Mouse (Mus musculus): ENCODE results near the gene Irf8.

The Irf8 gene

DNA sequence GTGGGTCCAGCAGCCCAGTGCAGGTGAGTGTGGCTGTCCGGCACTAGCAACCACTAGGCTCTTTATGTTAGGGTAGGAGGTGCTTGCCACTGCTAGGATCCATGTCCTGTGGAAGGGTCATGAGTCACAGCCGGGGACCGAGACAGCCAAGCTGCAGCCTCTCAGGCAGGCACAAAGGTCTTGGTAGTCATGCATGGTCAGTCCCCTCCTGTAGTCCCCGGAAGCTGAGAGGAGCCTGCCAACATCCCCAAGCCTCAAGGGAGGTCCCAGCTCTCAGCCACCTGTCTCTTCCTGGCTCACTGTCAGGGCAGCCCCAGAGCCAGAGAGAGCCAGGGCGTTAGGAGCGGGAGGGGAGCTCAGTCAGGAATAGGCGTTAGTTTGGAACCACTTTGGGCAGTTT, 11.1 kb downstream of the Irf8 start:
- DNase-seq (ENCODE audit: low read depth in 2 of 2, low spot score in 2 of 2): no peak

DNA sequence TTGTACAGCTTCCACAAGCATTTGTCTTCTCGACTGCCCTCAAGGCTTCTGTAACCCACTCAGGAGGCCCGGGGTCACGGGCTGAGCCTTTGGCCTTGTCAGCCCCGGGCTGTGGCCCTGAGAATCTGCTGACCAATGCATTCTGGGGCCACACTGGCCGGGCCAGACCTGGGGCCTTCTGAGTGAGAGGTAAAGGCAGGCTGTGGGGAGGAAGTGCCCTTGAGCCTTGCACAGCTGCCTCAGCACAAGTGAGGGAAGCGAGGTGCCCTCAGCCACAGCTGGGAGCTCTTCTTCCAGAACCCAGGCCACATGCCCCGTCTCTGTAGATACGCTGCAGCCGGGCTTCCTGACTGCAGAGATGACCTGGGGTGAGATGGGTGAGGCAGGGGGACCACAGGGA, 14.5 kb downstream of the Irf8 start:
- no peak for DNase-seq (ENCODE audit: low read depth in 2 of 2, low spot score in 2 of 2)

DNA sequence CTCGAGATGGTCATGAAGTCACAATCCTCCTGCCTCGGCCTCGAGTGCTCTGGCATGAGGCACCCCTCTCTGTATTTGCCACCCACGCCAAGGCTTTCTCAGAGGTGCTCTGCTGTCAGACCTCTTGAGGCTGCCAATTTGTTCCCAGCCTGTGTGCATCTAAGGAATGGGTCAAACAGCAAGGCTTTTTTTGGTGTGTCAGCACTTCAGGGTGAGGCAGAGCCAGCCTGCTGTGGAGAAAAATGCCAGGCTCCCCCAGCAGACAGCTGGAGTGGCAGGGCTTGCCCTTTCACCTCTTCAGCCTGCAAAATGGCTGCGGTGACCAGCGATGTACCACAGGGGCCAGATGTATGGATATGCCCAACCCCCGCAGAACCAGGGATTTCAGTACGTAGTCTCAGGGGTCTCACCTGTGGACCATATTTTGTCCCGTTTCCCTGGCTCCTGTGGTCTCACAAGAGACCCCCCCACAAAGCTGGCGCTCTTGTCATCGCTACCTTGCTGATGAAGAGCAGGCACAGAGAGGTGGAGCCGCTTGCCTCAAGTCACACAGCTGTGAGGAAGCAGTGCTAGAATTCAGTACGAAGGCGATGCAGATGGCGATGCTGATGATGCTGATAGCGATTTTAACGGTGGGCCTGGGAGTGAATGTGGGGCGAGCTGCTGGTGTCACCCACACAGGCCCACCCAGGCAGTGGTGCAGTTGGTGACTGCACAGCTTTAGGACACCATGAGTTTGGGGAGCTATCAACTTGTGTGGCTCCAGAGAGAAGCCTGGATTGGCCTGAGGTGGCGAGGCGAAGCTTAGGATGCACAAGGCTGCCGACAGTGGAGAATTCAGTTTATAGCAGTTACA, 15.3 kb downstream of the Irf8 start:
- DNase-seq (ENCODE audit: low read depth in 2 of 2, low spot score in 2 of 2): no peak

DNA sequence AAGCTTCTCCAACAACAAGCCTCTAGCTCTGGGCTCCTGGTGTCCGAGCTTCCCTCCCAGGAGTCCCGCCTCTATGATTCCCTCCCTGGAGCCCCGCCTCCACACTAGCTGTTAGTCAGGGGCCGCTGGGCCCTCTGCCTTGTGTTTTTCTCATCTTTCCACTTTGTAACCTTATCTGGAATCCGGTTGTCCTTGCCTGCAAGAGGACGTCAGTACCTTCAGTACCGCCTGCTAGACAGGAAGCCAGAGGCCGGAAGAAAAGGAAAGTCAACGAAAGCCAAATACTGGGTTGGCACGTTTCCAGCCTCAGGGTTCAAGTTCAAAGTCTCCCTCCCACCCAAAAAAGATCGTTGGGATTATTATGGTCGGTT, 15.9 kb downstream of the Irf8 start:
- peak; percentile 5 to 30 for DNase-seq (ENCODE audit: low read depth in 2 of 2, low spot score in 2 of 2)

DNA sequence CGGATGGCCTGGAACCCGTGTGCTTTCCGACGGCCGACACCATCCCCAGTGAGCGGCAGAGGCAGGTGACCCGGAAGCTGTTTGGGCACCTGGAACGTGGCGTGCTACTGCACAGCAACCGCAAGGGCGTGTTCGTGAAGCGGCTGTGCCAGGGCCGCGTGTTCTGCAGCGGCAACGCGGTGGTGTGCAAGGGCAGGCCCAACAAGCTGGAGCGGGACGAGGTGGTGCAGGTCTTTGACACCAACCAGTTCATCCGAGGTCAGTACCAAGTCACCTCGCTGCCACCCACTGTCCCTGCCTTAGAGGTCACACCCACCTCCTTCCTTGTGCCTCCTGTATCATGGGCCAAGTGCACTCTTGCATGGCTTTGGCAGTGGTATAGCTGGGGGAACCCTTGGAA, 17.3 kb downstream of the Irf8 start:
- DNase-seq (ENCODE audit: low read depth in 2 of 2, low spot score in 2 of 2): no peak

DNA sequence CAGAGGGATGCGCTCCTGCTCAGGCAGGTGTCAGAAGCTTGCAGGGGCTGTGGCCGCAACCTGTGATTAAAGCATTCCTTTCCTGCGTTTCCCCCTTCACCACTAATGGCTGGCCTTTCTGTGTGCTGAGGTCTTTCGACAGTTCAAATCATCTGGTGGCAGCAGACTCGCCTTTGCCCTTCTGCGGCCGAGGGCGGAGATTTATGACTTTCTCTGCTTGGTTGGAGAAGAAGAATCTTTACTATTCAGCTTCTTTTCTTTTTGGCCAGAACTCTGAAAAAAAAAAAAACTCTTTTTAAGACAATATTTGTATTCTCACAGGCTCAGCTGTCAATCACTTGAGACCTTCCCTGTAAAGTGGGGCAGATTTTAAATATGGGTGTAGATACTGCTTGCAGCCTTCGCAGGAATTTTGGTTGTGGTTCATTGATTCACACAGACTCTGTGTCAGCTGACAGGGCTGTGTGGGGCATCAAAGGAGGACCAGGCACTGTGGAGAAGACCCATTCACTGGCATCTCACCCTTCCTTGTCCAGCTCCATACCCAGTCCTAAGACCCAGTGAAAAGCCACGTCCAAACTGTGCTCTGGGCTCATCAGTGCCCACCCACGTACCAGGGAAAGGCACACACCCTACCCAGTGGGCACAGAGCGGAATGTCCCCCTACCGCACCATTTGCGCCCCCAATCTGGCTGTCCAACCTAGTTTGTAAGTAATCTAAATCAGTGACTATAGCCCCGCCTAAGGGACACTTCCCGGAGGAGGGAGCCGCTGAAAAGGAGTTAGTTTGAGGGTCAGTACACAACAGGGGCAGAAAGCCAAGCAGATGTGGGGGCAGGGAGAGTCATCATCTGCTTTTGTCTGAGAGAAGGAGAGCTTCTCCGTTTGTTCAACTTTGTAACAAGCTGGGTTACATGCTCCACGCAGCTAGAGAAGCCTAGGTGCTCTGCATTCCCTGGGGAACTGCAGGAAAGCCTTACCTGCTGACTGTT, 19.4 kb downstream of the Irf8 start:
- no peak for DNase-seq (ENCODE audit: low read depth in 2 of 2, low spot score in 2 of 2)

DNA sequence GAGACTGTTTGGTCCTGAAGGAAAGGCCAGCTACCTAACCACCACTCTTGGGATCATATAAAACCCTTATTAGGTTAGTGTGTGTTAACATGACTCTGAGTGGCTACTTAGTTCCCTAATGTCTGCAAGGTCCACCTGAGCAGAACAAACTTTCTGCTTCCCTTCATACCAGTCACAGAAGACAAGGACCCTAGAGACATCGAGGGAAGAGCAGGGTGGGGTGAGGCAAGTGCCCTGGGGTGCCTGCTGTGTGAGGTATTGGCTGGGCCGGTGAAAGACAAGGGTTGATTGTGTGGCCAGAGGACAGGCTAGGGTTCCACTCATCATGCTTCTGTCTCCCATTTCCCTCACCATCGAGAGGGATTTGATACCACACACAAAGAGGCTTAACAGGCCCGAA, 21.8 kb downstream of the Irf8 start:
- DNase-seq (ENCODE audit: low read depth in 2 of 2, low spot score in 2 of 2): no peak

DNA sequence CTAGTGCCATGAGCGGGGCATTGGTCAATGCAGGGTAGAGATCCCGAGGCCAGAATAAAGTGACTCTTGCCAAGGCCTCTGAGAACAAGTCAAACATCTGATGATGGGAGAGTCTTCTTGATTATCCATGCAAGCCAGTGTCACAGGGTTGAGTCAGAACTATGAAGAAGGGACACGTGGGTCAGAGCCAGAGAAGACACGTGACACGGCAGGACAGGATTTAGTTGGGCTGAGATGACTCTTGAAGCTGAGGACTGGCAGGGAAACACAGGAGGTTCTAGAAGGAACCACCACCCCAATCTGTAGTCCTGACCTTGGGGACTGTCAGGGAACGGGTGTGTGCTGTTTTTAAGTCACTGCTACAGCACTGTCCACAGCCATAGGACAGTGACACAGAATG, 23.7 kb downstream of the Irf8 start:
- DNase-seq (ENCODE audit: low read depth in 2 of 2, low spot score in 2 of 2): no peak

DNA sequence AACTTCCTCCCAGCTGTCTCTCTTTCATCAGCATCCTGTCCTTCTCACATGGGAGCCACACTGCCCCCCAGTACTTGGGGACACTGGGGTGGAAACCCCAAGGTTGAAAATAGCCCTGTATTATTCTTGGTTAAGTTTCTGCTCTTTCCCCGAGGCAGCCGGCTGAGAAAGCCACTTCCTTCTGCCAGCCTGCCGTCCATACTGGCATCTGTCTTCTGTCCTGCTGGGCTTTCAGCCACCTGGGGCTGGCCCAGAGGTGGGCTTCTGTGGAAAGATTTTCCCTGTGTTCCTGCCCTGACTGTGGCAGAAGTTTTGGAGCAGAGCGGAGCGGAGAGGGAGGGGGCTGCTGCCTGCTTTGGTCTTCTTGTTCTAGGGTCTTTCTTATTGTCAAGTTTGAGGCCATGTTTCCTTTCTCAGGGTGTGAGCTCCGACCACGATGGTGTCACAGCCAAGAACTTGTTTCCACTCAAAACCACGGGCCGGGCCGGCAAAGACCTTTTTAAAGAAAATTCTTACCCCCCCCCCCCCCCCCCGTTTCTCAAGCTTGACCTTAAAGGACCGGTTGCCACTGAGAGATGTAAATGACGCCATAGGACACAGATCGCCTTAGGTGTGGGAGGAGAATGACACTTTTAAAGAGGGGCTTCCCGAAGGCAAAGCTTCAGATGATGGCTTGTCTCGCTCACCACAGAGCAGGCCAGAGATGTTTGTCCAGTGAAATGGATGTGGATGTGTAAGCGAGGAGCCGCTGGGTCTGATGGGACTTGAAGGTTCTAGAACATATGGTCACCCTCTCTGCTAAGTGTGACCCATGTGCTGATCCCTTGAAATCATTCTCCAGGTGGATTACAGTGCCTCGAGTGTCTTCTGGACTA, 24.4 kb downstream of the Irf8 start:
- DNase-seq (ENCODE audit: low read depth in 2 of 2, low spot score in 2 of 2): no peak

DNA sequence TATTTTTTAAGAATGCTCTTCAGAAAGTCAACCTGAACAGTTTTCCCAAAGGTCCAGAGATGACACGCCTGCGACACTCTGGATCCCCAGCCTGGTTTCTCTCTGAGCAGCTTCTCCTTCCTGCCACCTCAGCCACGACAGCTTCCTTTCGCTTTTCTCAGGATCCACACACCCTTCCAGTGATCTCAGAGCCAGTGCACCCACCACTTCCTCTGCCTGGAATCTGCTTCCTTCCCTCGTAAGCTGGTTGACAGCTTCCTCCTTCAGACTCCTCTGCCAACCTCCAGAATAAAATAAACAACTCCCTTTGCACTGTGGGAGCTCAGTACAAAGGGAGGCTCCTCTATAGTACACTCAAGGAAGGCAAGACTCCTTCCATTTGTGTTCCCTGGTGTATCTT, 27.1 kb downstream of the Irf8 start:
- DNase-seq (ENCODE audit: low read depth in 2 of 2, low spot score in 2 of 2): no peak

DNA sequence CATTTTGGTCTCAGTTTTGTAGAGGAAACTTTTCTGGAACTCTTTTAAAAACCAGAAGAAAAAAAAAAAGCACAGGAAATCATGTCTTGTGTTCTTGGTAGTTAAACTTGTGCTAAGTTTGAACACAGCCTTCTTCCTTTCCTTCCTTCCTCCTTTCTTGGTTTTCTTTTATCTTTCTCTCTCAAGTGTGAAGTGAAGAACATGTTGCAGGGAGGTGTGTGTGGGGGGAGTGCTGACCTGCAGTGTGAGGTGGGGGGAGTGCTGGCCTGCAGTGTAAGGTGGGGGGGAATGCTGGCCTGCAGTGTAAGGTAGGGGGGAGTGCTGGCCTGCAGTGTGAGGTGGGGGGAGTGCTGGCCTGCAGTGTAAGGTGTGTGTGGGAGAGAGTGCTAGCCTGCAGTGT, 28.5 kb downstream of the Irf8 start:
- no peak for DNase-seq (ENCODE audit: low read depth in 2 of 2, low spot score in 2 of 2)

DNA sequence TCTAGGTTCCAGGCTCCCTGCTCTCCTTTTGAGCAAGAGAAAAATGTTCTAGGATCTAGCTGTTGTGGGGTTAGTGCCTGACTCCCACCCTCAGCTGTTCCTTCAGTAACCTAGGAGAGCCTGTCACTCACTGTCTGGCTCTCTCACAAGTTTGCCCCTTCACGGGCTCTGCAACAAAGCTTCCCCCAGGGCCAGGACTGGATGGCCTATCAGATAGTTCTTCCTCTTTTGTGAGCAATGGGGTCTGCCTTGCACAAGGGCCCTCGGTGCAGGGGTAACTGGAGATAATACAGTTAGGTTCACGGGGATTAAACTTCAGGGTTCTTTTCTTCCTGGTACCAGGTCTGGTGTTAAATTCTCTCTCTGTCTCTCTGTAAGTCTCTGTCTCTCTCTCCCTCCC, 30.5 kb downstream of the Irf8 start:
- no peak for DNase-seq (ENCODE audit: low read depth in 2 of 2, low spot score in 2 of 2)

DNA sequence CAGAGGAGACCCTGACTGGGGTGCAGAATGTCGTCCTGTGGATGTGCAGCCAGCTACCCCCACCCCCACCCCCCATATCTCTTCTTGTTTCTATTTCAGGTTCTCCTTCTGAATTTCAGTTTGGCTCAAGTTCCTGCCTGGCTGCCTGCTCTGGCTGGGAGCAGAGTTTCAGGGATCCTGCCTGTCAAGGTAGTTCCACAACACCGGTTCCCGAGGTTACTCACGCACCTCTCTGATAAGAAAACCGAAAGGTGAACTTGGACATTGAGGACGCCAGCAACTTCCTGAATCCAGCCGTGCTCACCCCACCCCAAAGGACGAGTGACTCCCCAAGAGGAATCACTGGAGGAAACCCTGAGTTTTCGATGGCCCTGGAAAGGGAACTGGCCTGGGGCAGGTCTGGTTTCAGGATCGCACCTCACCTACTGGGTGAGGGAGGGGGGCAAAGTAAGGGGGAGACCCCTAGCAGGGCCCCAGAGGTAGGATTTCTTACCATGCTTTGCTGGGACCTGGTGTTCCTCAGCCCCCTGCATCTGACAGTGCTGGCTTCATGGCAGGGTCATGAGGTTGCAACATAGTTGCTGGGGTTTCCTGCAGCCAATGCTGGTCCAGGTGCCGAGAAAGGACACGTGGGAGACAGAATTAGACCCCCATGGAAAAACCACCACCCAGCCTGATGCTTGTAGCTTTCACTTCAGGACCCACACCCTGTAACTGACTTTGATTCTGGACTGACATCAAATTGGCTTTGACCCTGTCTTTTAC, 32.5 kb downstream of the Irf8 start:
- no peak for DNase-seq (ENCODE audit: low read depth in 2 of 2, low spot score in 2 of 2)

DNA sequence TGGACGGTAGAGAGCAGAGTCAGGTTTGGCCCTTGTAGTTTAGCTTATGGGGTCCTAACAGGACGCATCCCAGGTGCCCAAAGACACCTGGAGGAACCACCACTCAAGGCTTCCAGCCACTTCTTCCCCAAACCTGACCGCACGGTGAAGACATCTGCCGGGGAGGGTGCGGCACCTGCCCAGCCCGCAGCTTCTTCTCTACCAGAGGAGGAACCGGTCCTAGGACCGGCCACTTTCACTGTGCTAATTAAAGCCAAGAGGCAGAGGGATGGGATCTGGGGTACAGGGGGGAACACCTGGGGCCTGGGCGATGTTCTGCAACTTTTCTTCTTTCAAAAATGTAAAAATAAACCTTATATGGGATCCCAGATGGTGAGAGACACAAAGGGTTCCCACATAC, 41.0 kb downstream of the Irf8 start:
- no peak for DNase-seq (ENCODE audit: low read depth in 2 of 2, low spot score in 2 of 2)

DNA sequence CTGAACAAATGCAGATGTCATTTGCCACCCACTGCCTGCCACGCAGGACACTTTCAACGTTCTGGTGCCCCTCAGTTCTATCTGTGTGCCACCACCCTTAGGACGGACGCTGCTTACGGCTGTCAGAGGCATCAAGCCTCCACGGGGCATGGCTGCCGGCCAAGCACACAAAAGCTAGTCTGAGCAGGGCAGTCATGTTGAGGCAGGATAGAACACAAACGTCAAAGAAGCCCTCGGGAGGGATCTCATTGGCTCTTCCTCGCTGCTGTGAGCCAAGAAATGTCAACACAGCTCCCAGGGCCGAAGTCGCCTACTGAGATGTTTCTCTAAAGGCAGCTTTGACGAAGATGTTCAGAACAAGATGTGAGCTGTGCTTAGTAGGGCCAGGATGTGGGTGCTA, 41.6 kb downstream of the Irf8 start:
- DNase-seq (ENCODE audit: low read depth in 2 of 2, low spot score in 2 of 2): no peak

DNA sequence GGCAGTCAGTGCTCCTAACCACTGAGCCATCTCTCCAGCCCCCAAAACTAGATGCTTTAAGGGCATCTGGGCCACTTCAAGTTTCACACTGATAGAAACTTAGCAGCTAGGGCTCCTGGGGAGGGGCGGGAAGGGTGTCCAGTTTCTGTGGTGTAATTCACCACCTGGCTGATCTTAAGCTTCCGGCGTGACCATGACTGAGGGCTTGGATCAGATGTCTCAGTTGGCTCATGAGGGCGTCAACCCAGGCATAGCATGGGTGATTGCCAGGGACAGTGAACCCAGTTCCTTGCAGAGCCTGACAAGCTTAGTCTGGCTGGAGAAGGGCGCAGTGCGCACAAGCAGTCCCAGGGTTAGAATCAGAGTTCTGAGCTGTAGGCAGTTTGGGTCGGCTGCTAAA, 42.9 kb downstream of the Irf8 start:
- DNase-seq (ENCODE audit: low read depth in 2 of 2, low spot score in 2 of 2): no peak

DNA sequence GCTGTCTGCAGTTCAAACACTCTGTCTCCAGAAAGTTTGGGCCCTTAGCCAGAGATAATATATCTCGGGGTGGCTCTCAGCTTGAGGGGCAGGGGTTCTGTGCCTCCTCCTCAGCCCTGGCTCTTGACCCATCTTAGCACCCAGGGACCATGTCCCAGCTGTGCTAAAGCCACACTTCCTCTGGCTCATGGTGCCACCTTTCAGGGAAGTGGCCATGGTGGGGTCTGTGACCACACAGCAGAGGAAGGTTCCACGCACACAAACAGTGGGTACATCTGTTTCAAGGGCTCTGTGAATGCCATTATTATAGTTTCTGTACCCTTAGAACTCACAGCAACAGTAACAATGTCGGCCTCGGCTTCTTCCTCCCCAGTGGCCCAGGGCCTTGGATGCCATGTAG, 47.6 kb downstream of the Irf8 start:
- DNase-seq (ENCODE audit: low read depth in 2 of 2, low spot score in 2 of 2): no peak

DNA sequence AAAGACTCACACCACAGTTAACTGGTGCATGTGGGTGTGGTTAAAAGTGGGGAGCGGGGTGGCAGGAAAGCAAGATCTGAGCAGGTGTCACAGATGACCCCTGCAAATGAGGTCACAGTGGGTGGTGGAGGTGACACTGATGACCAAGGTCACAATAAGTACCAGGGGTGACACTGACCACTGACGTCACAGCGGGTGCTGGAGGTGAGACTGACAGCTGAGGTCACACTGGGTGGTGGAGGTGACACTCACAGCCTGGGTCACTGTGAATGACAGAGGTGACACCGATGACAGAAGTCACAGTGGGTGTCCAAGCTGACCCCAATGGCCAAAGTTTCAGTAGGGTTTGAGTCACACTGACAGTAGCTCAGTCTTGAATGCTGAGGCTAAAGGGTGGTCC, 50.6 kb downstream of the Irf8 start:
- DNase-seq (ENCODE audit: low read depth in 2 of 2, low spot score in 2 of 2): no peak

DNA sequence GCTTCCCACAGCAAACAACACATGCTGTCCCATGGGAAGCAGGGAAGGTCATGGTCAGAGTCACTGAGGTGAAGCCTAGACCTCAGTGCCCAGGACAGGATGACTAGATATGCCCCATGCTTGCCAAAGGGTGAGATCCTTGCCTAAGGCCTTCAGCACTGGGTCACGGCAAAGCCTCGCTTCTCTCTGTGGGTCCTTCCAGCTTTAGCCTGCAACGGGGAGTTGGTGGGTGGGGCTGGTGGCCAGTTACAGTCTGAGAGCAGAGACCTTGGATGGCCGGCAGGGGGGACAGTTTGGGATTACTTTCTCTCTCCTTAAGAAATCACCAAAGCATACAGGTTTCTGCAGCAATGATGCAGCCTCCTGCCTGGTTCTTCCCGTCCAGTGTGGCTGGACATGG, 51.5 kb downstream of the Irf8 start:
- no peak for DNase-seq (ENCODE audit: low read depth in 2 of 2, low spot score in 2 of 2)

DNA sequence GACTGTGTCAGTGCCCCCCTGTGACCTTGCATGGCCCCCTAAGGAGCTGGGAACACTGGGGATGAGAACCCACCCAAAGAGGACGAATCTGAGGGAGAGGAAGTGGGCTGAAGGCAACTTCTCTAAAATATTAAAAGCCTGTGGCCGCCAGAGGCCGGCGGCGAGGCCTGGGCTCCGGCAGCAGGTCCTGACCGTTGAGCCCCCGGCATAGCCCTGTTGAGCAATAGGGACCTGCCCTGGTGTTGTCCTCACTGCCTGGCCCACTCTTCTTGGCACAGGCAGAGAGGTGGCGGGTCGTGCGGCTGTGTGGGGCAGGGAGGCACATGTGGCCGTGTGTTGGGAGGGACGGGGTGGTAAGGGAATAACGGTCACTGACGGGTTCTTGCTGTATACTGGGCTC, 56.6 kb downstream of the Irf8 start:
- DNase-seq (ENCODE audit: low read depth in 2 of 2, low spot score in 2 of 2): no peak

Data from CD8-positive naive resting alpha-beta T cell, adult 2 months (primary cell).